Mouse (Mus musculus): ENCODE data around the gene Gm45716. TPM values are rescaled to one million over a fixed set of nuclear protein-coding genes. Genes with fewer than 3 reads are reported as not detected.

Gm45716 gene
- polyA plus RNA-seq, 1 experiment from 2014 or later: 29.3 TPM

- Histone ChIP-seq H3K9ac (no peak overlapping the region), H3K27me3 (no peaks in the 10 kb centered on the region), H3K4me2 (no peak overlapping the region), H3K9me3 (no peaks in the 10 kb centered on the region), H3K4me1 (replicated peaks) (0 out of 2 replicates have a peak, but pooled peaks cover 4% of the 10 kb centered on the region), H3K4me3 (no peak overlapping the region), H3K36me3 (no peaks in the 10 kb centered on the region), H3K27ac (no peak overlapping the region)
- 79% methylated on average over 11 of the region's 11 CpGs for WGBS
- no peak for ATAC-seq (ENCODE audit: low FRiP score)
Observed at GRCm38 (mm10) chr11:90224914-90225470, 37.5 kb downstream of the Gm45716 start.

GRCm38 (mm10) chr11:90227000-90227922 is 39.8 kb downstream of the Gm45716 start:
- no peak overlapping the region for H3K27ac ChIP-seq
- ATAC-seq (ENCODE audit: low FRiP score): no peak
- no peaks in the 10 kb centered on the region for H3K27me3 ChIP-seq
- H3K4me3 ChIP-seq: no peak overlapping the region
- H3K36me3 ChIP-seq: no peaks in the 10 kb centered on the region
- H3K9ac ChIP-seq: no peak overlapping the region
- no peak overlapping the region for H3K4me2 ChIP-seq
- peaks cover 4% of the 10 kb centered on the region; the same call in 1 of the 2 replicates for H3K4me1 ChIP-seq (replicated peaks)
- WGBS: 49% methylated on average over 12 of the region's 12 CpGs
- H3K9me3 ChIP-seq: no peaks in the 10 kb centered on the region

GRCm38 (mm10) chr11:90228251-90228949 is 40.9 kb downstream of the Gm45716 start:
- no peak overlapping the region for H3K9ac ChIP-seq
- WGBS: 87% methylated on average over 9 of the region's 9 CpGs
- no peaks in the 10 kb centered on the region for H3K27me3 ChIP-seq
- no peak overlapping the region for H3K4me2 ChIP-seq
- H3K27ac ChIP-seq: no peak overlapping the region
- no peak for ATAC-seq (ENCODE audit: low FRiP score)
- peaks cover 10% of the 10 kb centered on the region; the same call in 1 of the 2 replicates for H3K4me1 ChIP-seq (replicated peaks)
- H3K9me3 ChIP-seq: no peaks in the 10 kb centered on the region
- H3K4me3 ChIP-seq: no peak overlapping the region
- H3K36me3 ChIP-seq: no peaks in the 10 kb centered on the region

- no peaks in the 10 kb centered on the region for H3K9me3 ChIP-seq
- no peak overlapping the region for H3K9ac ChIP-seq
- no peak overlapping the region for H3K27ac ChIP-seq
- H3K36me3 ChIP-seq: no peaks in the 10 kb centered on the region
- H3K4me2 ChIP-seq: no peak overlapping the region
- H3K27me3 ChIP-seq: no peaks in the 10 kb centered on the region
- no peak overlapping the region for H3K4me3 ChIP-seq
- peaks cover 10% of the 10 kb centered on the region; the same call in 1 of the 2 replicates for H3K4me1 ChIP-seq (replicated peaks)
- no peak for ATAC-seq (ENCODE audit: low FRiP score)
Observed at GRCm38 (mm10) chr11:90229800-90230199, 42.3 kb downstream of the Gm45716 start.

GRCm38 (mm10) chr11:90230671-90231070 is 43.2 kb downstream of the Gm45716 start:
- Histone ChIP-seq H3K4me1 (replicated peaks) (peaks cover 10% of the 10 kb centered on the region; the same call in 1 of the 2 replicates), H3K9me3 (no peaks in the 10 kb centered on the region), H3K27ac (no peak overlapping the region), H3K4me2 (no peak overlapping the region), H3K4me3 (no peak overlapping the region), H3K36me3 (no peaks in the 10 kb centered on the region), H3K27me3 (no peaks in the 10 kb centered on the region), H3K9ac (no peak overlapping the region)
- no peak for ATAC-seq (ENCODE audit: low FRiP score)
- WGBS: 72% methylated on average over 2 of the region's 2 CpGs

- H3K4me1 ChIP-seq (replicated peaks): peaks cover 10% of the 10 kb centered on the region; the same call in 1 of the 2 replicates
- H3K9ac ChIP-seq: no peak overlapping the region
- no peak for ATAC-seq (ENCODE audit: low FRiP score)
- H3K4me2 ChIP-seq: no peak overlapping the region
- 74% methylated on average over 2 of the region's 2 CpGs for WGBS
- no peaks in the 10 kb centered on the region for H3K36me3 ChIP-seq
- no peak overlapping the region for H3K27ac ChIP-seq
- H3K4me3 ChIP-seq: no peak overlapping the region
- H3K27me3 ChIP-seq: no peaks in the 10 kb centered on the region
- no peaks in the 10 kb centered on the region for H3K9me3 ChIP-seq
Observed at GRCm38 (mm10) chr11:90231631-90232030, 44.1 kb downstream of the Gm45716 start.

- no peaks in the 10 kb centered on the region for H3K9me3 ChIP-seq
- H3K9ac ChIP-seq: no peak overlapping the region
- ATAC-seq (ENCODE audit: low FRiP score): no peak
- H3K4me1 ChIP-seq (replicated peaks): peaks cover 6% of the 10 kb centered on the region; the same call in 1 of the 2 replicates
- H3K27me3 ChIP-seq: no peaks in the 10 kb centered on the region
- H3K4me2 ChIP-seq: no peak overlapping the region
- 57% methylated on average over 4 of the region's 4 CpGs for WGBS
- H3K4me3 ChIP-seq: no peak overlapping the region
- H3K36me3 ChIP-seq: no peaks in the 10 kb centered on the region
- no peak overlapping the region; the same call in 1 of the 2 replicates for H3K27ac ChIP-seq
Observed at GRCm38 (mm10) chr11:90232685-90233084, 45.2 kb downstream of the Gm45716 start.

GRCm38 (mm10) chr11:90235221-90235620 is 47.7 kb downstream of the Gm45716 start:
- Histone ChIP-seq H3K36me3 (no peaks in the 10 kb centered on the region), H3K4me2 (no peak overlapping the region), H3K4me1 (replicated peaks) (peaks cover 8% of the 10 kb centered on the region; the same call in 1 of the 2 replicates), H3K27ac (no peak overlapping the region), H3K9me3 (no peaks in the 10 kb centered on the region), H3K9ac (no peak overlapping the region), H3K27me3 (no peaks in the 10 kb centered on the region), H3K4me3 (no peak overlapping the region)
- 89% methylated on average over 5 of the region's 5 CpGs for whole genome bisulfite sequencing
- ATAC-seq (ENCODE audit: low FRiP score): no peak

- WGBS: 38% methylated on average over 5 of the region's 5 CpGs
Observed at GRCm38 (mm10) chr11:90237616-90238015, 50.1 kb downstream of the Gm45716 start.

GRCm38 (mm10) chr11:90238657-90239056 is 51.2 kb downstream of the Gm45716 start:
- H3K4me1 ChIP-seq (replicated peaks): peaks cover 2% of the 10 kb centered on the region; the same call in 1 of the 2 replicates
- H3K36me3 ChIP-seq: no peaks in the 10 kb centered on the region
- no peak for ATAC-seq (ENCODE audit: low FRiP score)
- no peak overlapping the region for H3K4me3 ChIP-seq
- no peak overlapping the region for H3K4me2 ChIP-seq
- H3K27ac ChIP-seq: no peak overlapping the region
- no peak overlapping the region for H3K9ac ChIP-seq
- H3K27me3 ChIP-seq: no peaks in the 10 kb centered on the region
- 16% methylated on average over 2 of the region's 2 CpGs for WGBS
- H3K9me3 ChIP-seq: no peaks in the 10 kb centered on the region

More at GRCm38 (mm10) chr11:90237616-90238015, 50.1 kb downstream of the Gm45716 start:
- no peak overlapping the region for H3K4me2 ChIP-seq
- H3K27me3 ChIP-seq: no peaks in the 10 kb centered on the region
- no peaks in the 10 kb centered on the region for H3K9me3 ChIP-seq
- H3K4me1 ChIP-seq (replicated peaks): peaks cover 5% of the 10 kb centered on the region; the same call in 1 of the 2 replicates
- ATAC-seq (ENCODE audit: low FRiP score): no peak
- H3K27ac ChIP-seq: no peak overlapping the region
- H3K36me3 ChIP-seq: no peaks in the 10 kb centered on the region
- no peak overlapping the region for H3K9ac ChIP-seq
- no peak overlapping the region for H3K4me3 ChIP-seq

- Histone ChIP-seq H3K27me3 (no peaks in the 10 kb centered on the region), H3K27ac (no peak overlapping the region), H3K4me3 (no peak overlapping the region), H3K9me3 (no peaks in the 10 kb centered on the region), H3K4me2 (no peak overlapping the region), H3K4me1 (replicated peaks) (peaks cover 2% of the 10 kb centered on the region; the same call in 1 of the 2 replicates), H3K9ac (no peak overlapping the region), H3K36me3 (no peaks in the 10 kb centered on the region)
- no peak for ATAC-seq (ENCODE audit: low FRiP score)
- 27% methylated on average over 6 of the region's 6 CpGs for WGBS
Observed at GRCm38 (mm10) chr11:90240652-90241330, 53.3 kb downstream of the Gm45716 start.
